29 mouse cellular contexts compared by ENCODE assay signal in genomic region chr17:4365811-4366210, GRCm38 (mm10).
"Had no signal": no experiment of that assay in that cellular context is flagged by ENCODE, and none has a peak within 500 bp of the region (broad histone marks: within the 10 kb centered on the region; RNA-seq: fewer than 3 reads in every experiment).

No protein-coding gene starts in this region.

- ATAC-seq: liver, embryonic 12.5 days; liver, postnatal 0 days; midbrain, embryonic 13.5 days; midbrain, embryonic 15.5 days; midbrain, embryonic 16.5 days had no signal

- H3K4me2 ChIP-seq: limb, embryonic 12.5 days; limb, embryonic 13.5 days; limb, embryonic 15.5 days; liver, embryonic 11.5 days; liver, embryonic 12.5 days; liver, embryonic 13.5 days; liver, embryonic 15.5 days; midbrain, embryonic 11.5 days; midbrain, embryonic 12.5 days; midbrain, embryonic 13.5 days; midbrain, embryonic 15.5 days; neural tube, embryonic 12.5 days; neural tube, embryonic 13.5 days had no signal

- H3K4me1 ChIP-seq: limb, embryonic 10.5 days; limb, embryonic 12.5 days; limb, embryonic 13.5 days; limb, embryonic 15.5 days; liver, embryonic 12.5 days; liver, embryonic 13.5 days; liver, embryonic 15.5 days; midbrain, embryonic 10.5 days; midbrain, embryonic 12.5 days; midbrain, embryonic 13.5 days; midbrain, embryonic 15.5 days; neural tube, embryonic 12.5 days; neural tube, embryonic 13.5 days had no signal

- DNase-seq: layer of hippocampus, postnatal 36 days; left cerebral cortex, postnatal 4 days; liver; liver, embryonic 13.5 days; liver, postnatal 0 days; lung, adult 2 months; lung, postnatal 14 days; lung, postnatal 4 days; midbrain, embryonic 14.5 days had no signal

- H3K36me3 ChIP-seq: limb, embryonic 10.5 days; limb, embryonic 12.5 days; limb, embryonic 13.5 days; limb, embryonic 15.5 days; liver, embryonic 12.5 days; liver, embryonic 13.5 days; liver, embryonic 15.5 days; midbrain, embryonic 10.5 days; midbrain, embryonic 12.5 days; midbrain, embryonic 13.5 days; midbrain, embryonic 15.5 days; neural tube, embryonic 12.5 days; neural tube, embryonic 13.5 days had no signal

- H3K9ac ChIP-seq: limb, embryonic 12.5 days; limb, embryonic 13.5 days; limb, embryonic 15.5 days; liver, embryonic 12.5 days; liver, embryonic 13.5 days; liver, embryonic 14.5 days; liver, embryonic 15.5 days; liver, postnatal 0 days; midbrain, embryonic 12.5 days; midbrain, embryonic 13.5 days; midbrain, embryonic 15.5 days; neural tube, embryonic 12.5 days; neural tube, embryonic 13.5 days had no signal

- H3K4me3 ChIP-seq: left cerebral cortex, adult 2 months; limb, embryonic 10.5 days; limb, embryonic 12.5 days; limb, embryonic 13.5 days; limb, embryonic 15.5 days; liver, embryonic 12.5 days; liver, embryonic 13.5 days; liver, embryonic 15.5 days; megakaryocyte, embryonic 14.5 days; midbrain, embryonic 10.5 days; midbrain, embryonic 12.5 days; midbrain, embryonic 13.5 days; midbrain, embryonic 15.5 days; myocyte; neural tube, embryonic 12.5 days; neural tube, embryonic 13.5 days had no signal

- H3K27me3 ChIP-seq: limb, embryonic 12.5 days; limb, embryonic 13.5 days; limb, embryonic 15.5 days; liver, embryonic 12.5 days; liver, embryonic 13.5 days; liver, embryonic 15.5 days; megakaryocyte, embryonic 14.5 days; midbrain, embryonic 12.5 days; midbrain, embryonic 13.5 days; midbrain, embryonic 15.5 days; neural tube, embryonic 12.5 days; neural tube, embryonic 13.5 days had no signal

- H3K9me3 ChIP-seq: limb, embryonic 10.5 days; limb, embryonic 12.5 days; limb, embryonic 13.5 days; limb, embryonic 15.5 days; liver, embryonic 12.5 days; liver, embryonic 13.5 days; liver, embryonic 15.5 days; megakaryocyte, embryonic 14.5 days; midbrain, embryonic 10.5 days; midbrain, embryonic 12.5 days; midbrain, embryonic 13.5 days; midbrain, embryonic 15.5 days; neural tube, embryonic 12.5 days; neural tube, embryonic 13.5 days had no signal

- H3K27ac ChIP-seq: left cerebral cortex, adult 2 months; limb, embryonic 10.5 days; limb, embryonic 12.5 days; limb, embryonic 13.5 days; limb, embryonic 15.5 days; liver, embryonic 12.5 days; liver, embryonic 13.5 days; liver, embryonic 14.5 days; liver, embryonic 15.5 days; macrophage; midbrain, embryonic 10.5 days; midbrain, embryonic 12.5 days; midbrain, embryonic 13.5 days; midbrain, embryonic 15.5 days; neural tube, embryonic 12.5 days; neural tube, embryonic 13.5 days had no signal
